Mouse (Mus musculus) cortical plate, adult 2 months (tissue): ENCODE data around the gene Wwp2. TPM values are rescaled to one million over a fixed set of nuclear protein-coding genes. Genes with fewer than 3 reads are reported as not detected.
A peak's percentile ranks its signal among the peaks of the same experiment; 100 is the strongest.

Source experiments
- H3K27ac ChIP-seq: fragments of 200-500 bp; 2 replicates; pipeline ENCODE4 v1.5.1; 2012; ENCODE audit warnings: low read length, control low read depth, inconsistent platforms; ENCODE audit not compliant: insufficient read depth
- H3K4me1 ChIP-seq: fragments of 200-500 bp; 2 replicates; pipeline ENCODE4 v1.6.1; 2011; ENCODE audit warnings: low read length; ENCODE audit not compliant: control insufficient read depth, insufficient read depth
- H3K4me3 ChIP-seq: fragments of 200-500 bp; 2 replicates; pipeline ENCODE4 v1.5.1; 2011; ENCODE audit warnings: mild to moderate bottlenecking, low read length, control low read depth; ENCODE audit not compliant: insufficient read depth
- CTCF ChIP-seq: fragments of 200-500 bp; IDR thresholded peaks from 2 replicates; pipeline ENCODE4 v1.5.1; 2011; ENCODE audit warnings: mild to moderate bottlenecking, control low read depth, low read length; ENCODE audit not compliant: insufficient read depth; ENCODE audit errors: extremely low read depth
- POLR2A ChIP-seq: fragments of 200-500 bp; IDR thresholded peaks from 2 replicates; pipeline ENCODE4 v1.6.1; 2011; ENCODE audit warnings: mild to moderate bottlenecking, low read length, control low read depth; ENCODE audit not compliant: insufficient read depth; ENCODE audit errors: extremely low read depth
- polyA plus RNA-seq: library from polyadenylated mRNA; depleted of rRNA; stranded (reverse); fragments of >200 nt; gene quantifications from 2 replicates; pipeline ENCODE4 v1.2.3, GENCODE M21; 2012

Wwp2 gene
- polyA plus RNA-seq, 1 experiment = 24.2 TPM

- Histone ChIP-seq H3K4me3 (no peak overlapping the region), H3K27ac (no peak overlapping the region), H3K4me1 (no peaks in the 10 kb centered on the region; the same call in 1 of the 2 replicates)
- TF ChIP-seq POLR2A (no peak), CTCF (no peak)
These were observed 83.7 kb downstream of the Wwp2 start for GRCm38 (mm10) chr8:107519860-107520259.

GRCm38 (mm10) chr8:107521788-107522554 is 85.8 kb downstream of the Wwp2 start:
- no peak overlapping the region for H3K4me3 ChIP-seq
- no peak overlapping the region for H3K27ac ChIP-seq
- TF ChIP-seq POLR2A (no peak), CTCF (no peak)
- no peaks in the 10 kb centered on the region; the same call in 1 of the 2 replicates for H3K4me1 ChIP-seq

GRCm38 (mm10) chr8:107522555-107522833 is 86.3 kb downstream of the Wwp2 start:
- Histone ChIP-seq H3K27ac (0 out of 2 replicates have a peak overlapping the region, but pooled peaks have one; percentile 38), H3K4me3 (no peak overlapping the region), H3K4me1 (no peaks in the 10 kb centered on the region; the same call in 1 of the 2 replicates)
- TF ChIP-seq CTCF (no peak), POLR2A (no peak)

GRCm38 (mm10) chr8:107524535-107524934 is 88.4 kb downstream of the Wwp2 start:
- no peak overlapping the region for H3K27ac ChIP-seq
- H3K4me3 ChIP-seq = no peak overlapping the region
- H3K4me1 ChIP-seq = no peaks in the 10 kb centered on the region; the same call in 1 of the 2 replicates
- no peak for TF ChIP-seq POLR2A
- TF ChIP-seq CTCF = no peak

- Histone ChIP-seq H3K4me1 (no peaks in the 10 kb centered on the region), H3K4me3 (no peak overlapping the region), H3K27ac (no peak overlapping the region)
- no peak for TF ChIP-seq POLR2A
These were observed 92.6 kb downstream of the Wwp2 start for GRCm38 (mm10) chr8:107528786-107529185.

GRCm38 (mm10) chr8:107537472-107537871 is 101.3 kb downstream of the Wwp2 start:
- H3K27ac ChIP-seq = no peak overlapping the region
- no peaks in the 10 kb centered on the region; the same call in 1 of the 2 replicates for H3K4me1 ChIP-seq
- no peak for TF ChIP-seq CTCF
- TF ChIP-seq POLR2A = no peak
- no peak overlapping the region for H3K4me3 ChIP-seq

- TF ChIP-seq CTCF (no peak), POLR2A (no peak)
- H3K4me3 ChIP-seq = no peak overlapping the region
- peaks cover 1% of the 10 kb centered on the region; the same call in 1 of the 2 replicates for H3K4me1 ChIP-seq
These were observed 104.5 kb downstream of the Wwp2 start for GRCm38 (mm10) chr8:107540623-107541022.

GRCm38 (mm10) chr8:107541369-107541768 is 105.2 kb downstream of the Wwp2 start:
- Histone ChIP-seq H3K27ac (no peak overlapping the region), H3K4me1 (peaks cover 4% of the 10 kb centered on the region), H3K4me3 (no peak overlapping the region)
- no peak for TF ChIP-seq CTCF
- TF ChIP-seq POLR2A = no peak

More at GRCm38 (mm10) chr8:107540623-107541022, 104.5 kb downstream of the Wwp2 start:
- H3K27ac ChIP-seq = no peak overlapping the region

- peaks cover 5% of the 10 kb centered on the region for H3K4me1 ChIP-seq
These were observed 106.0 kb downstream of the Wwp2 start for GRCm38 (mm10) chr8:107542151-107542550.

GRCm38 (mm10) chr8:107543714-107544113 is 107.5 kb downstream of the Wwp2 start:
- H3K4me3 ChIP-seq = no peak overlapping the region
- no peak overlapping the region for H3K27ac ChIP-seq
- peaks cover 5% of the 10 kb centered on the region for H3K4me1 ChIP-seq
- TF ChIP-seq POLR2A (no peak), CTCF (no peak)

More at GRCm38 (mm10) chr8:107542151-107542550, 106.0 kb downstream of the Wwp2 start:
- Histone ChIP-seq H3K4me3 (no peak overlapping the region), H3K27ac (no peak overlapping the region)
- no peak for TF ChIP-seq CTCF
- no peak for TF ChIP-seq POLR2A

GRCm38 (mm10) chr8:107544211-107544610 is 108.0 kb downstream of the Wwp2 start:
- TF ChIP-seq CTCF (no peak), POLR2A (no peak)

More at GRCm38 (mm10) chr8:107544211-107544610, 108.0 kb downstream of the Wwp2 start:
- Histone ChIP-seq H3K4me1 (peaks cover 5% of the 10 kb centered on the region), H3K4me3 (no peak overlapping the region), H3K27ac (no peak overlapping the region)
